Mouse (Mus musculus): ENCODE measurements around the gene Pawr. TPM values are rescaled to one million over a fixed set of nuclear protein-coding genes. Genes with fewer than 3 reads are reported as not detected.
"Not testable (repeated sequence)": the region's sequence is repeated elsewhere in the genome, so short reads cannot be mapped to it uniquely, and the experiment has no call there.

Pawr gene
- polyA plus RNA-seq, 1 experiment from 2014 or later = 3.8 TPM

DNA sequence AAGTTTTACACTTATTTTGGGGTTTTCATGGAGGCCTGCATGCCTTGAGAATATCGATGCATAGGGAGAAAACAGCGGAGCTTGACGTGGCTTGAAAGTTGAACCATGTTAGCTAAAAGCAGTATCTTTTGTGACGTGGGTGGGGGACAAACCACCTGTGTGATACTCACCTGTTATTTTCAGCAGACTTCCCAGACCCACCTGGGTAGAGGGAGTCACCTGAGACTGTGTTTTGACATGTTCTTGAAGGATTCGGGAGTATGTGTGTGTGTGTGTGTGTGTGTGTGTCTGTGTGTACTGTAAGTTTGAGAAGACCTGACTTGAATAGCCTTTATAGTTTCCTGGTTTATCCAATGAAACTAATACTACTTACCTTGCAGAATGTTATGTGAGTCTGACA, 7.2 kb downstream of the Pawr start:
- no peaks in the 10 kb centered on the region for H3K9me3 ChIP-seq (replicated peaks)
- H3K4me2 ChIP-seq = no peak overlapping the region
- no peaks in the 10 kb centered on the region for H3K27me3 ChIP-seq
- H3K27ac ChIP-seq = no peak overlapping the region
- no peak for DNase-seq
- H3K36me3 ChIP-seq = peaks cover 13% of the 10 kb centered on the region
- H3K4me1 ChIP-seq (replicated peaks) = no peaks in the 10 kb centered on the region
- no peak overlapping the region for H3K4me3 ChIP-seq (replicated peaks)
- ATAC-seq (ENCODE audit: low read depth) = no peak
- 77% methylated on average over 5 of the region's 5 CpGs for WGBS (ENCODE audit: insufficient replicate concordance)
- no peak overlapping the region for H3K9ac ChIP-seq

DNA sequence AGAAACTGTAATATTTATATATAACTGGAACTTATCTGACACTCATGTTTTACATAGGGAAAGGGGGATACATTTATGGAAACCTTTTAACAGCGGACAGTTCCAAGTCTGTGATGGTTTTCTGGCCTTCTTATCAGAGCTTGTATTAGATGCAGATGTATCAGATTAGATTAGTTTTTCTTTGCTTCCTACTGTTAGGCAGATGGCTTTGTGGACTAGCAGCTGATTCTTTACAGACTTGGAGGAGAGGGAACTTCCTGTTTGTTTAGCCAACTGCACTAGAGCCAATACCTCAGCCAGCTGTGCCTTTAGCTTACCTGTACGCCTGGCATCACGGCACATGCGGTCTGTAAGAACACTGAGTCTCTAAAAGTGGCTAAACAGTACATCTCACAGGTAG, 8.0 kb downstream of the Pawr start:
- Histone ChIP-seq H3K27me3 (no peaks in the 10 kb centered on the region), H3K36me3 (peaks cover 13% of the 10 kb centered on the region), H3K4me3 (replicated peaks) (no peak overlapping the region), H3K4me2 (no peak overlapping the region), H3K9ac (no peak overlapping the region), H3K27ac (no peak overlapping the region), H3K9me3 (replicated peaks) (no peaks in the 10 kb centered on the region), H3K4me1 (replicated peaks) (no peaks in the 10 kb centered on the region)
- ATAC-seq (ENCODE audit: low read depth) (no peak), DNase-seq (no peak)
- 80% methylated on average over 4 of the region's 4 CpGs for WGBS (ENCODE audit: insufficient replicate concordance)

DNA sequence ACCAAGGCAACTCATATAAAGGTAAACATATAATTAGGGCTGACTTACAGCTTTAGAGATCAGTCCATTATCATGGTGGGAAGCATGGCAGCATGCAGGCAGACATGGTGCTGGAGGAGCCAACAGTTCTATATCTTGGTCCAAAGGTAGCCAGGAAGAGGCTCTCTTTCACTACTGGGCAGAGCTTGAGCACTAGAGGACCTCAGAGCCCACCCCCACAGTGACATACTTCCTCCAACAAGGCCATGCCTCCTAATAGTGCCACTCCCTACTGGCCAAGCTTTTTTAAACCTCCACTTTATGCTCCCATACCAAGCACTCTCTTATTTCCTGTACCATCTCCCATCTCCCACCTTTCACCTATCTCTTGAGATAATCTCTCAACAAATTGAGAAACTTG, 11.8 kb downstream of the Pawr start:
- no peak for ATAC-seq (ENCODE audit: low read depth)
- Histone ChIP-seq H3K27ac (no peak overlapping the region), H3K4me1 (replicated peaks) (no peaks in the 10 kb centered on the region), H3K4me2 (no peak overlapping the region), H3K36me3 (no peaks in the 10 kb centered on the region; the same call in none of the 2 replicates), H3K9ac (no peak overlapping the region), H3K27me3 (no peaks in the 10 kb centered on the region), H3K9me3 (replicated peaks) (no peaks in the 10 kb centered on the region), H3K4me3 (replicated peaks) (no peak overlapping the region)
- DNase-seq = no peak

DNA sequence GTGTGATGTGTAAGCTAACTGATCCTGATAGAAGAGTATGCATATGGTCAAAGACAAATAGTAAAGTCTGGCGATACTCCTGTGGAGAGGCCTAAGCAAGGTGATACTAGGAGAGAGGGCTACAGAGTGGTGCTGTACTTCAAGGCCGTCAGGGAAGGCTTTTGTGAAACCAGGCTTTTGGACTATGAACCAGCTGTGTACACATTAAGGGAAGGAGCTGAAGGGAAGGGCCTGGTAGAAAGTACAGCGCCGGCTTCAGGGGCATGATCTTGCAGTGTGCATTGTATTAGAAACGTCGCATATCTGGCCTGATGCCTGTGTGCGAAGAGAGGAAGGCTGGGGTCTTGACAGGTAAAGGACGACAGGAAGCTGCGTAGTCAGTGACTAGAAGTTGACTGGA, 13.2 kb downstream of the Pawr start:
- no peak for ATAC-seq (ENCODE audit: low read depth)
- Histone ChIP-seq H3K4me1 (replicated peaks) (no peaks in the 10 kb centered on the region), H3K36me3 (no peaks in the 10 kb centered on the region; the same call in none of the 2 replicates), H3K27me3 (no peaks in the 10 kb centered on the region), H3K9ac (no peak overlapping the region), H3K4me2 (no peak overlapping the region), H3K27ac (no peak overlapping the region), H3K9me3 (replicated peaks) (no peaks in the 10 kb centered on the region), H3K4me3 (replicated peaks) (no peak overlapping the region)
- no peak for DNase-seq
- WGBS (ENCODE audit: insufficient replicate concordance) = 81% methylated on average over 9 of the region's 9 CpGs

DNA sequence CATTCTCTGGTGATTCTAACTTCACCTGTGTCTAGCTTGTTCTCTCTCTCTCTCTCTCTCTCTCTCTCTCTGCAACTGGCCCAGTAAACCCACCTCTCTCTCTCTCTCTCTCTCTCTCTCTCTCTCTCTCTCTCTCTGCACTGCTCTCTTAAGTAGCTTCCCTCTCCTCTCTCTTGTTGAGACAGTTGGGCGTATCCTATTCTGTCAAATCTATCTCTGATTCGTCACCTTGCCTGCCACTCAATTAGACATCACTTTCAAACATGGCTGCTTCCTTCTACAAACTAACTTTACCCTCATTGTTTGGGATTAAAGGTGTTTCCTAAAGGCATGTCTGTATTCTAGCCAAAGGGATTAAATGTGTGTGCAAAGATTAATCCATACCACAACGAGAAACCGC, 14.4 kb downstream of the Pawr start:
- 80% methylated on average over 4 of the region's 4 CpGs for WGBS (ENCODE audit: insufficient replicate concordance)
- H3K4me3 ChIP-seq (replicated peaks); ATAC-seq (ENCODE audit: low read depth); H3K27me3 ChIP-seq; DNase-seq; H3K4me1 ChIP-seq (replicated peaks); H3K9ac ChIP-seq; H3K9me3 ChIP-seq (replicated peaks); H3K36me3 ChIP-seq; H3K27ac ChIP-seq; H3K4me2 ChIP-seq: not testable (repeated sequence)

DNA sequence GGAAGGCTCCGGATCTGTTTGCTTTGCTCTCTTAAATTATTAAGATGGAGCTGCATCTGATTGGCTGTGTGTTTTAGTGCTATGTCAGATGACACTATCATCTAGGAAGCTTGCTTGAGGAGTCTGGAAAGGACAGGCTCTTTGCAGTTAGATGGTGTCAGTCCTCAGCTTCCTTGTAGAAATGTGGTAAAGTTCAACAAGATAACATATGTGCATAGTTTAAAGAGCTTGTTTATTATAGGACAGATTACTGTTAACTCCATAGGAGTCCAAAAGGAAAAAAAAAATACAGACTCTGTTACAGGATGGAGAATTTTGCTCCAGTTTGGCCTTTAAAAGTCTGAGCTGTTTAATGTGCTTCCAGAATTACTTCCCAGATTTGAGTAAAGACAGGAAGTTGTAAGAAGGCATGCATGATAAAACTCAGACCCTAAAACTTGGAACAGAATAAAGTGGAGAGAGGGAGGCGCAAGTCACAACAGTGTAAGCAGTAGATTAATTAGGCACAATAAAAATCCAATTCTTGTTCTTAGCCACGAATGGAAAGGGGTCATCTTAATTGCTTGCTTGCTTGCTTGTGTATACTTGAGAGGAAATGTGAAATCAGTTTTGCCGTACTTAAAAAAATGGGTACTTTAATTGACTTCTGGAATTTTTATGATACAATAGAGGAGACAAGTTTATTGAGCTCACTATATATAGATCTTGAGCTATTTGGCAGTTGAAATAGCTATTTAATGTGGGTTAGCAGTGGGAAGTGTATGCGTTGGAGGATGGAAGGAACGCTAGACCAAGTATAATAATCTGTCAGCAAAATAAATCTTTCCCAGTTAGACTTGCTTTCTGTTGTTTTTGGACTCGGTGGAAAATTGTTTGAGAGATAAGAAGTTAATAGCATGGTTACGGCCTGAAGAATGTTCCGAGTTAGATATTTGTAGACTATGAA, 18.5 kb downstream of the Pawr start:
- Histone ChIP-seq H3K27me3 (no peaks in the 10 kb centered on the region), H3K4me1 (replicated peaks) (no peaks in the 10 kb centered on the region), H3K9ac (no peak overlapping the region), H3K36me3 (no peaks in the 10 kb centered on the region), H3K4me2 (no peak overlapping the region), H3K27ac (no peak overlapping the region), H3K4me3 (replicated peaks) (no peak overlapping the region), H3K9me3 (replicated peaks) (no peaks in the 10 kb centered on the region)
- WGBS (ENCODE audit: insufficient replicate concordance) = 73% methylated on average over 9 of the region's 9 CpGs
- no peak for ATAC-seq (ENCODE audit: low read depth)
- no peak for DNase-seq

DNA sequence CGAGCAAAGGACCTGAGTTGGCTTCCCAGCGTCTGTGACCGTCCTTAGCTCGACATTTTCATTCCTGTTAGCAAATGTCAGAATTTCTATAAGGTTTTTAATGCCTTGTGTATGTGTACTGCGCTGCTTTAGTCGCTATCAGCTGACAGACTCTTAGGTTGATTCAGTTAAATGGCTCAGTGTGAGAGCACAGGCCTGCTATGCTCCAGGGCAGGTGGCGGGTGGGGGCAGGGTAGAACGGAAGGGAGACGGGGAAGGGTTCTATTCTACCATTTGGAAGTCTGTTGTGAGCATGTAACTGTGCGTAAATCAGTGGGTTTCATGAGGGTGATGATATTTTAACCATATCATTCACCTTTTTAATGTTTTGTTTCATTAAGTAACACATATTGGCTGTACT, 21.0 kb downstream of the Pawr start:
- Histone ChIP-seq H3K4me3 (replicated peaks) (no peak overlapping the region), H3K4me1 (replicated peaks) (no peaks in the 10 kb centered on the region), H3K27me3 (no peaks in the 10 kb centered on the region), H3K9me3 (replicated peaks) (0 out of 2 replicates have a peak, but pooled peaks cover 1% of the 10 kb centered on the region), H3K4me2 (no peak overlapping the region), H3K36me3 (0 out of 2 replicates have a peak, but pooled peaks cover 3% of the 10 kb centered on the region), H3K27ac (no peak overlapping the region), H3K9ac (no peak overlapping the region)
- ATAC-seq (ENCODE audit: low read depth) (no peak), DNase-seq (no peak)
- 74% methylated on average over 10 of the region's 10 CpGs for WGBS (ENCODE audit: insufficient replicate concordance)

DNA sequence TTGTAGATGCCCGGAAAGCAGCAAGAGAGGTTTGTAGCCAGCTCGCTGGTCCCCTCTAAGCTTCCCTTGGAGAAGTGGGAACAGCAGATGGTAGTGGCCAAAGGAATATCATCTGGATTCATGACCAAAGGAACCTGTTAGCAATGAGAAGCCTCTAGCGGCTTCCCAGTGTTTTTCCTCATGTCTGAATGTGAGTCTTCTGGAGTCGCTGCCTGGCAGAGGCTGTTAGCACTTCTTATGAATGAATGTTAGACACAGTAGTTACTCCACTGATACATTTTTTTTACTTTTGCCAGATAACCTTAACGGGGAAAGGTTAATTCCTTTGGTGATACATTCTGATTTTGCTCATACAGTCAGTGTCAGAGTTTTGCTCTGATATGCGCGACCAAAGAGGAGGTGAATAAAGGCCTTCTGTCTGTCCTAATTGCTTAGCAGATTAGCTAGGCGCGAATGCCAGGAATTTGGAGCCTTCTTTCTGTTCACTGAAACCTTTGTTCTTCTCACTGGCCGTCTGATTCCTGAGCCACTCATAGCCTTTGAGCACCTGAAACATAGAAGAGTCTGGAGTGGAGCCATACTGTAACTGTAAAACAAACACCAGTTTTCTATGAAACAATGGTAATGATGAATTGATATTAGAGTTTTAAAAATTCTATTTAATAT, 22.9 kb downstream of the Pawr start:
- 73% methylated on average over 10 of the region's 10 CpGs for WGBS (ENCODE audit: insufficient replicate concordance)
- Histone ChIP-seq H3K4me1 (replicated peaks) (peaks cover 2% of the 10 kb centered on the region; the same call in 1 of the 2 replicates), H3K27ac (no peak overlapping the region), H3K9ac (no peak overlapping the region), H3K4me2 (no peak overlapping the region), H3K27me3 (no peaks in the 10 kb centered on the region), H3K36me3 (peaks cover 3% of the 10 kb centered on the region; the same call in 1 of the 2 replicates), H3K4me3 (replicated peaks) (no peak overlapping the region), H3K9me3 (replicated peaks) (0 out of 2 replicates have a peak, but pooled peaks cover 3% of the 10 kb centered on the region)
- ATAC-seq (ENCODE audit: low read depth) = no peak
- DNase-seq = no peak

DNA sequence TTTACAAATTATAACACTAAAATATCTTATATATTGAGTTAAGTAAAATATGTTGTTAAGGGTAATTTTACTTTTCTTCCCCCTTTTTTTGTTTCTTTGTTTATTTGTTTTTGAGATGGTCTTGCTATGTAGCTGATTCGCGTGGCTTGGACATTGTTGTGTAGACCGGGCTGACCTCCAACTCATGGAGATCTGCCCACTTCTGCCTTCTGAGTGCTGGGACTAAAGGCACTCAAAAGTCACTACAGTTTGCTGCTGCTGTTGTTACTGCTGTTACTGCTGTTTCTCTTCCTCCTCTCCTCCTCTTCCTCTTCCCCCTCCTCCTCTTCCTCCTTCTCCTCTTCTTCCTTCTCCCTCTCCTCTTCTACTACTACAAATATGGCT, 23.5 kb downstream of the Pawr start:
- 81% methylated on average over 3 of the region's 3 CpGs for WGBS (ENCODE audit: insufficient replicate concordance)
- DNase-seq (no peak), ATAC-seq (ENCODE audit: low read depth) (no peak)
- Histone ChIP-seq H3K27ac (no peak overlapping the region), H3K36me3 (peaks cover 3% of the 10 kb centered on the region; the same call in 1 of the 2 replicates), H3K27me3 (no peaks in the 10 kb centered on the region), H3K4me3 (replicated peaks) (no peak overlapping the region), H3K9me3 (replicated peaks) (0 out of 2 replicates have a peak, but pooled peaks cover 3% of the 10 kb centered on the region), H3K4me1 (replicated peaks) (peaks cover 4% of the 10 kb centered on the region; the same call in 1 of the 2 replicates), H3K4me2 (no peak overlapping the region), H3K9ac (no peak overlapping the region)

DNA sequence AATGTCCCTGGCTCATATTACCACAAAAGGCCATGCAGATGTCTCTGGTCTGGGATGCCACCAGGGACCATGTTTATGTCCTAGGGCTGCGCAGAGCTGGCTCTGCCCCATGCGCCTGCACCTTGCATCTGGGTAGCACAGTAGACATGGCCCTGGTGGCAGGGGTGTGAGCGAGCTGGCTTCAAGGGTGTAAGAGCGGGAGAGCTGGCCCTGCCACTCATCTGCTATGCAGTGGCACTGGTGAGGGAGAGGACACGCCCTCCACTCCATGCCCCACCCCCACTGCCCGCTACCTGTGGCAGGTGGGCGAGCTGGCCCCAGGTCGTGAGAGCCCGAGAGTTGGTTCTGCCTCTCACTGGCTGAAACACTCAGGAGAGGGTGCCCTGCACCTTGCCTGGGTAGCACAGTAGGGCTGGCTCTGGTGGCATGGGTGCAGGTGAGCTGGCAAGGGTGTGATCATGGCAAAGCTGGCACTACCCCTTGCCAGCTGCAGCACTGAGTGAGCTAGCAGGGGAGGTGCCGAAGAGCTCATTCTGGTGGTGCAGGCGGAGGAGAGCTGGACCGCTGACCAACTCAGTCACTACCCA, 24.8 kb downstream of the Pawr start:
- H3K36me3 ChIP-seq = peaks cover 3% of the 10 kb centered on the region; the same call in 1 of the 2 replicates
- no peaks in the 10 kb centered on the region for H3K27me3 ChIP-seq
- DNase-seq (no peak), ATAC-seq (ENCODE audit: low read depth) (peak; percentile 45; the same call in 1 of the 2 replicates)
- peaks cover 4% of the 10 kb centered on the region; the same call in 1 of the 2 replicates for H3K4me1 ChIP-seq (replicated peaks)
- 82% methylated on average over 12 of the region's 12 CpGs for WGBS (ENCODE audit: insufficient replicate concordance)
- no peak overlapping the region for H3K4me2 ChIP-seq
- no peak overlapping the region for H3K9ac ChIP-seq
- H3K9me3 ChIP-seq (replicated peaks) = 0 out of 2 replicates have a peak, but pooled peaks cover 3% of the 10 kb centered on the region
- no peak overlapping the region for H3K4me3 ChIP-seq (replicated peaks)
- no peak overlapping the region for H3K27ac ChIP-seq

DNA sequence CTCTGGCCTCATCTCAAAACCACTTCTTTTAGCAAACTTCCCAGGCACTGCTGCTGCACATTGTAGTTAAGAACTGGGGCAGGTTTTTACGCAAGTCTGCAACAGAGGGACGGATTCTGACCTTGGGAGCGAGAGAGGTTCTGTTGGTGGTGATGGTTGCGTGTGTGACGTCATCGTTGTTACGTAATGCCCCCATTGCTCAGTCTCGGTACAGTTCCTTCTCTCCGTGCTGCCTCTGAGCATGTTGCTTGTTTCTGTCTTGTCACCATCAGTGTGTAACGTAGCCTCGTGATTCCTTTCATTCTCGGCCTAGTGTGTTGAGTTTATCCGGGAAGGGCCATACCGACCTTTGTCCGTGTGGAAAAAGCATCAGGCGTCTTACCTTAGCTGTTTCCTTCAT, 28.1 kb downstream of the Pawr start:
- WGBS (ENCODE audit: insufficient replicate concordance) = 72% methylated on average over 16 of the region's 16 CpGs
- DNase-seq = peak; percentile 12
- no peak; the same call in 1 of the 2 replicates for ATAC-seq (ENCODE audit: low read depth)

More for the DNA sequence above, 28.1 kb downstream of the Pawr start:
- Histone ChIP-seq H3K27me3 (no peaks in the 10 kb centered on the region), H3K4me2 (no peak overlapping the region), H3K4me1 (replicated peaks) (peaks cover 4% of the 10 kb centered on the region; the same call in 1 of the 2 replicates), H3K9ac (no peak overlapping the region), H3K36me3 (peaks cover 3% of the 10 kb centered on the region; the same call in 1 of the 2 replicates), H3K4me3 (replicated peaks) (no peak overlapping the region), H3K9me3 (replicated peaks) (0 out of 2 replicates have a peak, but pooled peaks cover 3% of the 10 kb centered on the region), H3K27ac (no peak overlapping the region)

All from liver, embryonic 13.5 days (tissue).